Mouse (Mus musculus) limb, embryonic 14.5 days (tissue): ENCODE results near the gene Mchr1. TPM values are rescaled to one million over a fixed set of nuclear protein-coding genes. Genes with fewer than 3 reads are reported as not detected.
"Not testable (repeated sequence)": the region's sequence is repeated elsewhere in the genome, so short reads cannot be mapped to it uniquely, and the experiment has no call there.

Source experiments
- ATAC-seq: fragments of 200-750 bp; cut with Nextera tagmentation; 2 replicates; pipeline ENCODE4 v1.8.0; 2017; ENCODE audit warnings: low read depth, moderate number of reproducible peaks, moderate TSS enrichment; ENCODE audit not compliant: low FRiP score
- DNase-seq: peaks from one replicate; pipeline ENCODE4 v3.0.0-alpha.2; 2015; ENCODE audit warnings: low spot score
- H3K27ac ChIP-seq: fragments of 300-500 bp; sonication (generic); replicated peaks from 2 replicates; pipeline ENCODE4 v1.5.1; 2014; ENCODE audit warnings: low read depth, mild to moderate bottlenecking, low read length, moderate library complexity, mixed read lengths
- H3K27me3 ChIP-seq: fragments of 300-500 bp; sonication (generic); 2 replicates; pipeline ENCODE4 v1.6.1; 2014; ENCODE audit warnings: low read length, mixed read lengths; ENCODE audit not compliant: control insufficient read depth, insufficient read depth
- H3K36me3 ChIP-seq: fragments of 300-500 bp; sonication (generic); 2 replicates; pipeline ENCODE4 v1.6.1; 2014; ENCODE audit warnings: mild to moderate bottlenecking, low read length, moderate library complexity, mixed read lengths; ENCODE audit not compliant: control insufficient read depth, insufficient read depth
- H3K4me1 ChIP-seq: fragments of 300-500 bp; sonication (generic); 2 replicates; pipeline ENCODE4 v1.6.1; 2014; ENCODE audit warnings: antibody characterized with exemption, low read length, mixed read lengths; ENCODE audit not compliant: control insufficient read depth, insufficient read depth
- H3K4me2 ChIP-seq: fragments of 300-500 bp; sonication (generic); replicated peaks from 2 replicates; pipeline ENCODE4 v1.6.1; 2014; ENCODE audit warnings: low read depth, mild to moderate bottlenecking, low read length, moderate library complexity; ENCODE audit not compliant: severe bottlenecking
- H3K4me3 ChIP-seq: fragments of 300-500 bp; sonication (generic); replicated peaks from 2 replicates; pipeline ENCODE4 v1.5.1; 2014; ENCODE audit warnings: low read length
- H3K9ac ChIP-seq: fragments of 300-500 bp; sonication (generic); 2 replicates; pipeline ENCODE4 v1.6.1; 2014; ENCODE audit warnings: mild to moderate bottlenecking, low read depth, low read length, moderate library complexity; ENCODE audit not compliant: severe bottlenecking
- H3K9me3 ChIP-seq: fragments of 300-500 bp; sonication (generic); 2 replicates; pipeline ENCODE4 v1.6.1; 2016; ENCODE audit warnings: low read length; ENCODE audit not compliant: control insufficient read depth
- POLR2A ChIP-seq: fragments of 200-500 bp; IDR thresholded peaks from 2 replicates; pipeline ENCODE4 v1.8.0; 2012; ENCODE audit warnings: inconsistent platforms, mild to moderate bottlenecking, moderate library complexity, borderline replicate concordance; ENCODE audit not compliant: insufficient read depth, insufficient read length; ENCODE audit errors: extremely low read depth
- WGBS: fragments of 180-500 bp; shearing (Covaris S2); extraction: QIAGEN DNeasy Blood & Tissue Kit; methylation state at CpG from one replicate; pipeline ENCODE4 v1.1.7; 2014; 5-methylcytosine and 5-hydroxymethylcytosine counted together
- polyA plus RNA-seq, 2 experiments: library from polyadenylated mRNA; depleted of rRNA in 1 of 2; stranded (reverse) in 1 of 2; unstranded in 1 of 2; fragments of >200 nt; fragmentation: Nextera tagmentation in 1 of 2; extraction: Ambion mirVana in 1 of 2; gene quantifications; 2 replicates each; pipeline versions ENCODE4 v1.2.1 to v1.2.3; 2012 to 2014

Mchr1 gene
- polyA plus RNA-seq, 2 experiments = 1.2 to 1.7 TPM

GRCm38 (mm10) chr15:81219054-81219453 lies 16.2 kb upstream of the Mchr1 start:
- no peak for TF ChIP-seq POLR2A
- Histone ChIP-seq H3K9me3 (no peaks in the 10 kb centered on the region), H3K4me2 (no peak overlapping the region), H3K27me3 (no peaks in the 10 kb centered on the region), H3K4me1 (no peaks in the 10 kb centered on the region), H3K36me3 (no peaks in the 10 kb centered on the region), H3K4me3 (no peak overlapping the region), H3K9ac (no peak overlapping the region), H3K27ac (no peak overlapping the region)
- WGBS = 58% methylated on average over 6 of the region's 6 CpGs
- DNase-seq (no peak), ATAC-seq (no peak)

- H3K4me1 ChIP-seq, ATAC-seq, H3K27me3 ChIP-seq, H3K27ac ChIP-seq, H3K36me3 ChIP-seq, DNase-seq, H3K4me2 ChIP-seq, H3K4me3 ChIP-seq, H3K9me3 ChIP-seq, H3K9ac ChIP-seq: not testable (repeated sequence)
- 64% methylated on average over 8 of the region's 8 CpGs for WGBS
Observed at GRCm38 (mm10) chr15:81220051-81220450, 15.2 kb upstream of the Mchr1 start.

- no peak for ATAC-seq
- Histone ChIP-seq H3K27me3 (no peaks in the 10 kb centered on the region), H3K36me3 (no peaks in the 10 kb centered on the region), H3K27ac (no peak overlapping the region), H3K4me2 (no peak overlapping the region), H3K9me3 (no peaks in the 10 kb centered on the region), H3K4me1 (no peaks in the 10 kb centered on the region), H3K4me3 (no peak overlapping the region), H3K9ac (no peak overlapping the region)
- DNase-seq = no peak
- WGBS = 53% methylated on average over 6 of the region's 6 CpGs
- no peak for TF ChIP-seq POLR2A
Observed at GRCm38 (mm10) chr15:81221446-81221845, 13.9 kb upstream of the Mchr1 start.

GRCm38 (mm10) chr15:81225016-81225415 lies 10.3 kb upstream of the Mchr1 start:
- no peak overlapping the region for H3K4me3 ChIP-seq
- no peaks in the 10 kb centered on the region for H3K4me1 ChIP-seq
- DNase-seq (no peak), ATAC-seq (no peak)
- H3K4me2 ChIP-seq = no peak overlapping the region
- no peak for TF ChIP-seq POLR2A
- H3K36me3 ChIP-seq = no peaks in the 10 kb centered on the region
- no peaks in the 10 kb centered on the region for H3K27me3 ChIP-seq
- H3K27ac ChIP-seq = no peak overlapping the region
- H3K9me3 ChIP-seq = no peaks in the 10 kb centered on the region
- 96% methylated on average over 10 of the region's 10 CpGs for WGBS
- H3K9ac ChIP-seq = no peak overlapping the region

- WGBS = 58% methylated on average over 6 of the region's 6 CpGs
- DNase-seq = peak; percentile 45
- no peak overlapping the region for H3K4me2 ChIP-seq
- H3K36me3 ChIP-seq = no peaks in the 10 kb centered on the region
- ATAC-seq = peak; percentile 32; the same call in 1 of the 2 replicates
- no peaks in the 10 kb centered on the region for H3K27me3 ChIP-seq
- no peaks in the 10 kb centered on the region for H3K9me3 ChIP-seq
- TF ChIP-seq POLR2A = no peak
- H3K9ac ChIP-seq = no peak overlapping the region
- H3K4me3 ChIP-seq = no peak overlapping the region
- H3K27ac ChIP-seq = no peak overlapping the region
- H3K4me1 ChIP-seq = no peaks in the 10 kb centered on the region
Observed at GRCm38 (mm10) chr15:81225732-81226131, 9.6 kb upstream of the Mchr1 start.

GRCm38 (mm10) chr15:81226796-81227195 lies 8.5 kb upstream of the Mchr1 start:
- Histone ChIP-seq H3K9ac (no peak overlapping the region), H3K36me3 (no peaks in the 10 kb centered on the region), H3K4me2 (no peak overlapping the region), H3K27ac (no peak overlapping the region), H3K4me3 (no peak overlapping the region), H3K9me3 (no peaks in the 10 kb centered on the region), H3K27me3 (no peaks in the 10 kb centered on the region), H3K4me1 (no peaks in the 10 kb centered on the region)
- DNase-seq (peak; percentile 60), ATAC-seq (peak; percentile 73)
- no peak for TF ChIP-seq POLR2A
- 71% methylated on average over 4 of the region's 4 CpGs for WGBS
